Mouse (Mus musculus): ENCODE measurements at regions not wholly inside any gene's neighbourhood (a gene's known extent, or its start where the extent isn't known, plus 50 kb on each side); places are given as distances from the start of the nearest gene placed in this dataset.

GRCm38 (mm10) chr7:70874393-70874792, 476.9 kb downstream of the Gm10295 start:
- Histone ChIP-seq H3K36me3 (ENCODE audit: control insufficient read depth, insufficient read depth, low read length, poor library complexity, severe bottlenecking) (no peaks in the 10 kb centered on the region), H3K9me3 (replicated peaks; ENCODE audit: control insufficient read depth, insufficient read depth, low read length, poor library complexity, severe bottlenecking) (no peaks in the 10 kb centered on the region), H3K4me1 (ENCODE audit: control insufficient read depth, insufficient read depth, low read length) (no peaks in the 10 kb centered on the region), H3K27ac (ENCODE audit: insufficient read depth, low read length) (no peak overlapping the region), H3K27me3 (ENCODE audit: control insufficient read depth, insufficient read depth, low read length, poor library complexity, severe bottlenecking) (no peaks in the 10 kb centered on the region), H3K9ac (ENCODE audit: low read depth, poor library complexity, severe bottlenecking) (no peak overlapping the region), H3K4me3 (ENCODE audit: low read depth, low read length) (no peak overlapping the region)
- no peak for TF ChIP-seq POLR2A (IDR thresholded peaks at IDR 0.05; ENCODE audit: insufficient read depth, low read length)
- TF ChIP-seq CTCF (IDR thresholded peaks at IDR 0.05; ENCODE audit: low read depth, low read length), result no peak
- no peak for TF ChIP-seq EP300 (IDR thresholded peaks at IDR 0.05; ENCODE audit: insufficient read depth, low read depth, low read length)

- Histone ChIP-seq H3K9ac (ENCODE audit: low read depth, poor library complexity, severe bottlenecking) (no peak overlapping the region), H3K4me1 (ENCODE audit: control insufficient read depth, insufficient read depth, low read length) (no peaks in the 10 kb centered on the region), H3K27ac (ENCODE audit: insufficient read depth, low read length) (no peak overlapping the region), H3K27me3 (ENCODE audit: control insufficient read depth, insufficient read depth, low read length, poor library complexity, severe bottlenecking) (no peaks in the 10 kb centered on the region), H3K4me3 (ENCODE audit: low read depth, low read length) (no peak overlapping the region), H3K36me3 (ENCODE audit: control insufficient read depth, insufficient read depth, low read length, poor library complexity, severe bottlenecking) (no peaks in the 10 kb centered on the region), H3K9me3 (replicated peaks; ENCODE audit: control insufficient read depth, insufficient read depth, low read length, poor library complexity, severe bottlenecking) (no peaks in the 10 kb centered on the region)
- no peak for TF ChIP-seq EP300 (IDR thresholded peaks at IDR 0.05; ENCODE audit: insufficient read depth, low read depth, low read length)
- TF ChIP-seq POLR2A (IDR thresholded peaks at IDR 0.05; ENCODE audit: insufficient read depth, low read length), result no peak
- no peak for TF ChIP-seq CTCF (IDR thresholded peaks at IDR 0.05; ENCODE audit: low read depth, low read length)
Measured at GRCm38 (mm10) chr7:70870841-70871534, 480.3 kb downstream of the Gm10295 start.

DNA sequence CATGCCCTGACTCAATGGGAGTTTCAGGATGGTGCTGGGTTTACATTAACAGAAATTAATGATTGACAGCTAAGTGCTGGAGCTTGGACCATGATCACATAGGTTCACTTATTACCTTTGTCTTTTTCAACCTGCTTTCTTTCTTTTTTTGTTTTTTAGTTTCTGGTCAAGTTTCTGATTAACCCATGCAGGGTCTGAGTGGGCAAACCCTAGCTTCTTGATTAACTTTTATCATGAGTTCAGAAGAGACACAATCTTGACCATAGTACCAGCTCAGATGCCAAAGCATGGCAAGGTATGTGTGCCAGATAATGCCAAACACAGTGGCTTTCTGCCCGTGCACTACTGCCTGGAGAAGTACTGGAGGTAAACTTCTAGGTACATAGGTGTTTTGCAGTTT, 482.2 kb downstream of the Gm10295 start:
- Histone ChIP-seq H3K4me3 (ENCODE audit: low read depth, low read length) (no peak overlapping the region), H3K4me1 (ENCODE audit: control insufficient read depth, insufficient read depth, low read length) (no peaks in the 10 kb centered on the region), H3K36me3 (ENCODE audit: control insufficient read depth, insufficient read depth, low read length, poor library complexity, severe bottlenecking) (no peaks in the 10 kb centered on the region), H3K27me3 (ENCODE audit: control insufficient read depth, insufficient read depth, low read length, poor library complexity, severe bottlenecking) (no peaks in the 10 kb centered on the region), H3K9ac (ENCODE audit: low read depth, poor library complexity, severe bottlenecking) (no peak overlapping the region), H3K9me3 (replicated peaks; ENCODE audit: control insufficient read depth, insufficient read depth, low read length, poor library complexity, severe bottlenecking) (no peaks in the 10 kb centered on the region), H3K27ac (ENCODE audit: insufficient read depth, low read length) (no peak overlapping the region)
- TF ChIP-seq CTCF (IDR thresholded peaks at IDR 0.05; ENCODE audit: low read depth, low read length) (no peak), EP300 (IDR thresholded peaks at IDR 0.05; ENCODE audit: insufficient read depth, low read depth, low read length) (no peak), POLR2A (IDR thresholded peaks at IDR 0.05; ENCODE audit: insufficient read depth, low read length) (no peak)

- no peaks in the 10 kb centered on the region for H3K9me3 ChIP-seq (replicated peaks; ENCODE audit: control insufficient read depth, insufficient read depth, low read length, poor library complexity, severe bottlenecking)
- H3K27ac ChIP-seq (ENCODE audit: insufficient read depth, low read length), result no peak overlapping the region
- no peaks in the 10 kb centered on the region for H3K36me3 ChIP-seq (ENCODE audit: control insufficient read depth, insufficient read depth, low read length, poor library complexity, severe bottlenecking)
- no peaks in the 10 kb centered on the region for H3K4me1 ChIP-seq (ENCODE audit: control insufficient read depth, insufficient read depth, low read length)
- H3K27me3 ChIP-seq (ENCODE audit: control insufficient read depth, insufficient read depth, low read length, poor library complexity, severe bottlenecking), result no peaks in the 10 kb centered on the region
- H3K9ac ChIP-seq (ENCODE audit: low read depth, poor library complexity, severe bottlenecking), result no peak overlapping the region
- TF ChIP-seq CTCF (IDR thresholded peaks at IDR 0.05; ENCODE audit: low read depth, low read length), result no peak
- no peak for TF ChIP-seq EP300 (IDR thresholded peaks at IDR 0.05; ENCODE audit: insufficient read depth, low read depth, low read length)
- no peak for TF ChIP-seq POLR2A (IDR thresholded peaks at IDR 0.05; ENCODE audit: insufficient read depth, low read length)
- H3K4me3 ChIP-seq (ENCODE audit: low read depth, low read length), result no peak overlapping the region
Measured at GRCm38 (mm10) chr7:70859957-70860356, 491.3 kb downstream of the Gm10295 start.

GRCm38 (mm10) chr7:70850726-70851125, 484.2 kb upstream of the Nr2f2 start:
- Histone ChIP-seq H3K4me1 (ENCODE audit: control insufficient read depth, insufficient read depth, low read length) (no peaks in the 10 kb centered on the region), H3K27ac (ENCODE audit: insufficient read depth, low read length) (no peak overlapping the region), H3K36me3 (ENCODE audit: control insufficient read depth, insufficient read depth, low read length, poor library complexity, severe bottlenecking) (no peaks in the 10 kb centered on the region), H3K4me3 (ENCODE audit: low read depth, low read length) (no peak overlapping the region), H3K9ac (ENCODE audit: low read depth, poor library complexity, severe bottlenecking) (no peak overlapping the region), H3K9me3 (replicated peaks; ENCODE audit: control insufficient read depth, insufficient read depth, low read length, poor library complexity, severe bottlenecking) (no peaks in the 10 kb centered on the region), H3K27me3 (ENCODE audit: control insufficient read depth, insufficient read depth, low read length, poor library complexity, severe bottlenecking) (no peaks in the 10 kb centered on the region)
- TF ChIP-seq POLR2A (IDR thresholded peaks at IDR 0.05; ENCODE audit: insufficient read depth, low read length) (no peak), CTCF (IDR thresholded peaks at IDR 0.05; ENCODE audit: low read depth, low read length) (no peak), EP300 (IDR thresholded peaks at IDR 0.05; ENCODE audit: insufficient read depth, low read depth, low read length) (no peak)

- H3K4me3 ChIP-seq (ENCODE audit: low read depth, low read length), result no peak overlapping the region
- no peaks in the 10 kb centered on the region for H3K4me1 ChIP-seq (ENCODE audit: control insufficient read depth, insufficient read depth, low read length)
- no peaks in the 10 kb centered on the region for H3K27me3 ChIP-seq (ENCODE audit: control insufficient read depth, insufficient read depth, low read length, poor library complexity, severe bottlenecking)
- TF ChIP-seq POLR2A (IDR thresholded peaks at IDR 0.05; ENCODE audit: insufficient read depth, low read length) (no peak), CTCF (IDR thresholded peaks at IDR 0.05; ENCODE audit: low read depth, low read length) (no peak), EP300 (IDR thresholded peaks at IDR 0.05; ENCODE audit: insufficient read depth, low read depth, low read length) (no peak)
- H3K9ac ChIP-seq (ENCODE audit: low read depth, poor library complexity, severe bottlenecking), result no peak overlapping the region
- H3K27ac ChIP-seq (ENCODE audit: insufficient read depth, low read length), result no peak overlapping the region
- H3K36me3 ChIP-seq (ENCODE audit: control insufficient read depth, insufficient read depth, low read length, poor library complexity, severe bottlenecking), result no peaks in the 10 kb centered on the region
- H3K9me3 ChIP-seq (replicated peaks; ENCODE audit: control insufficient read depth, insufficient read depth, low read length, poor library complexity, severe bottlenecking), result no peaks in the 10 kb centered on the region
Measured at GRCm38 (mm10) chr7:70848016-70848776, 481.7 kb upstream of the Nr2f2 start.

Data from ES-Bruce4 (cell line).